Mouse (Mus musculus): Measurements from ENCODE around the gene Mapkapk2.

DNA sequence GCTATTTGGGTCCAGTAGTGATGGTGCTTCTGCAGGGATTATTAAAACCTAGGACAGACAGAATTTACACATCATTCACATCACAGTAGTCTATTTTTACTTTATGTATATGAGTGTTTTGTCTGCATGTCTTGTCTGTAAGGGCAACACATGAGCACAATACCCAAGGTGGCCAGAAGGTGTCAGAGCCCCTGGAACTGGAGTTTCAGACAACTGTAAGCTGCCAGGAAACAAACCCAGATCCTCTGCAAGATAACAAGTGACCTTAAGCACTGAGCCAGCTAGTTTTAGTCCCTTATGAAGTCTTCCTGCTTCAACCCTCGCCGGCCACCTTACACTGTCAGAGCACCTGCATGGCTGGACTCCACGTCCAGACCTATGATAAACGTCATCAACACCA lies 17.9 kb downstream of the Mapkapk2 start:
- TF ChIP-seq CTCF (IDR thresholded peaks at IDR 0.05; ENCODE audit: low read depth) (peak; percentile 38), EP300 (IDR thresholded peaks at IDR 0.05; ENCODE audit: low read depth) (no peak)

All from liver, postnatal 0 days (tissue).